Mouse (Mus musculus) right cerebral cortex, postnatal 14 days (tissue): ENCODE results near the gene Vip.

ENCODE experiments used
- DNase-seq: peaks from one replicate; pipeline ENCODE4 v3.0.0; 2022

Gene Vip

DNA sequence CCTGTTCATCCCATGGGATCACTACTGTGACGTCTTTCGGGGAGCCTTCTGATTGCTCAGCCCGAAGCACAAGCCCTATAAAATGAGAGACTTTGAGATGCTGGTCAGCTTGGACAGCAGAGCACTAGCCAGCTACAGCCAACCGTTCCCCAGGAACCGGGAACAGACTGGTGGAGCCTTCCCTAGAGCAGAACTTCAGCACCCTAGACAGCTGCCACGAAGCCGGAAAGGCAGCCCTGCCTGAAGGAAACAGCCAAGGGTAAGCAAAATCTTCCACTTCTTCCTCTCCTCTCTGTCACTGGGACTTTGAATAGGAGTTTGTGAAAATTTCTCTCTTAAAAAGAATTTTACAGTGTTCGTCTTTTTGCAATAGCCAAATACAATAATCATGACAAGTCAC, at the start of gene Vip:
TSS of gene Vip (plus strand) at position 107 of the 400 bp plus-strand sequence.
- DNase-seq = no peak

GRCm38 (mm10) chr10:5591061-5591460, 48.0 kb upstream of the Vip start:
- DNase-seq = no peak

- DNase-seq = no peak
These were observed 47.0 kb upstream of the Vip start for GRCm38 (mm10) chr10:5591996-5592395.

DNA sequence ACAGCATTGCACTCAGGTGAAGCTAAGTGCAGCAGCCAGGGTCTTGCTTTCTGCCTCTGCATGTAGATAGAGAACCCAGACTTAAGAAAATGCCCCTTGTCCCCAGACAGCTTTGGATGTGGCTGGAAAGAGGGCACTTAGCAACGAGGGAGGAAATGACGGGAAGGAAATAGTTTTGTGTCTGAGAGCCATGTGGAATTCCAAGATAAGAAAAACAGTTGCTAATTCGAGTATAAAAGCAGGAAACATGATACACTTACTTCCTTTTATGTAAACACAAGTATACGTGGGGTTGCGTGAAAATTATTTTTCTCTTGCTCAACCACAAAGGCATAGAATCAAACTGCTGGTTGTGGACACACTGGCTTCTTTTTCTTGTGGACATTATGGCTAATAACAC, 45.6 kb upstream of the Vip start, which contains the start of gene Myct1:
TSS of gene Myct1 (plus strand) at position 312 of the 400 bp plus-strand sequence.
- no peak for DNase-seq

GRCm38 (mm10) chr10:5594457-5594856, 44.6 kb upstream of the Vip start:
- DNase-seq = no peak

- DNase-seq = no peak
These were observed 42.5 kb upstream of the Vip start for GRCm38 (mm10) chr10:5596559-5596958.

- peak; percentile 54 for DNase-seq
These were observed 38.9 kb upstream of the Vip start for GRCm38 (mm10) chr10:5600123-5600522.

DNA sequence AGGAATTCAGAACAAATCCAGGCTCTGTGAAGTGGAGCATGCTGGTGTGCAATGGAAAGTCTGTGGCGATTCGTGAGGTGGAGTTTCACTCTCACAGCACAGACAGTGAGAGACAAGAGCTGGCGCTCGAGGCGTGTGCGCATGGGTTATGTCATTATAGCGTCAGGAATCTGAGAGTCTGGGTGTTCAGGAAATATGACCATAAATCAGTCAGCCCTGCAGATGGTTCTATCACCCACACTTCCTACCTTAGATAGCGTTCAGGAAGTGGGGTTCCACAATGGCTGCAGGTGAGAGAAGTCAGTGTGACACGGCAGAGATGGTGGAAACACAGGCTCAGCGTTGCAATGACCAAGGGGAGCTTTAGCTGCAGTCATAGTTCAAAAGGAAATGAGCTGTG, 35.5 kb upstream of the Vip start:
- no peak for DNase-seq

- no peak for DNase-seq
These were observed 34.6 kb upstream of the Vip start for GRCm38 (mm10) chr10:5604371-5604770.

- no peak for DNase-seq
These were observed 30.1 kb upstream of the Vip start for GRCm38 (mm10) chr10:5608874-5609273.

GRCm38 (mm10) chr10:5615186-5616040, 23.6 kb upstream of the Vip start:
- no peak for DNase-seq

DNA sequence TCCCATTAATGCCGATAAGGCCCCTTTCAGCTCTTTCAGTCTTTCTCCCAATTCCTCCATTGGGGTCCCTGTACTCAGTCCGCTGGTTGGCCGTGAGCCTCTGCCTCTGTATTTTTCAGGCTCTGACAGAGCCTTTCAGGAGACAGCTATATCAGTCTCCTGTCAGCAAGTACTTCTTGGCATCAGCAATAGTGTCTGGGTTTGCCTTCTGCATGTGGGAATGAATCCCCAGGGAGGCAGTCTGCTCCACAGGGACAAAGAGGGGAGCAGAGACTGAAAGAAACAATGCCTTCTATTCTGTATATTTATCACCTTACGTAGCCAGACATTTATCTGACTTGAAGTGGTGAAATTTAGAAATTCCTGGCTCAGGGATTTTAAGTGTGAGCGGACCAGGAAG, 12.8 kb upstream of the Vip start:
- DNase-seq = no peak

- DNase-seq = no peak
These were observed 5.3 kb upstream of the Vip start for GRCm38 (mm10) chr10:5633672-5634200.

GRCm38 (mm10) chr10:5634336-5634735, 4.7 kb upstream of the Vip start:
- peak; percentile 40 for DNase-seq

DNA sequence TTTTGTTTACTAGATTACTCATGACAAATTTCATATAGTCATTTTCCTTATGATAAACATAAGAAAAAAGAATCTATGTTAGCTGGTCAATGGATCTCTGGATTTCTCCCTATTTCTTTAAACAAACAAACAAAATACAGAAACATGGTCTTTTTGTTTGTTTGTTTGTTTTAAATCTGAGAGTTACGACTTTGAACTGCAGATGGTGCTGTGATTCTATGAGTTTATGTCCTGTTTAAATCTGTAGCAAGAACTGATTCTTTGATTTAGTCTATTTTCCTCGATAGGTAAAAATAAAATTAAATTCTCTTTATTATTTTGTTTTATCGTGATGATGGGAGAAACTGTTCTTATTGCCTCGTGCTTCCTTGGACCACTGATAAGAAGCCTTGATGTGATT, 1.7 kb upstream of the Vip start:
- DNase-seq = no peak

- DNase-seq = no peak
These were observed 42.3 kb downstream of the Vip start for GRCm38 (mm10) chr10:5681275-5681674.

- no peak for DNase-seq
These were observed 46.6 kb downstream of the Vip start for GRCm38 (mm10) chr10:5685608-5686007.

GRCm38 (mm10) chr10:5694351-5694750, 55.3 kb downstream of the Vip start:
- no peak for DNase-seq
